Mouse (Mus musculus) layer of hippocampus, postnatal 10 days (tissue): ENCODE data around the gene 1110017D15Rik. TPM values are rescaled to one million over a fixed set of nuclear protein-coding genes. Genes with fewer than 3 reads are reported as not detected.
"Not testable (repeated sequence)": the region's sequence is repeated elsewhere in the genome, so short reads cannot be mapped to it uniquely, and the experiment has no call there.

Experiments
- DNase-seq, 2 experiments: peaks; one replicate each; pipeline ENCODE4 v3.0.0; 2021; ENCODE audit warnings: low spot score in 2 of 2
- total RNA-seq, 2 experiments: library from RNA; stranded (reverse); gene quantifications; 2 replicates each; pipeline ENCODE4 v1.2.3; 2021

Gene 1110017D15Rik
- total RNA-seq, 2 experiments from 2014 or later = 8.0 to 10.0 TPM

GRCm38 (mm10) chr4:41493464-41494116 lies 23.5 kb downstream of the 1110017D15Rik start:
- DNase-seq = no peak

GRCm38 (mm10) chr4:41492951-41493350 lies 24.2 kb downstream of the 1110017D15Rik start:
- DNase-seq = no peak

GRCm38 (mm10) chr4:41481601-41482017 lies 35.5 kb downstream of the 1110017D15Rik start:
- DNase-seq = no peak

GRCm38 (mm10) chr4:41480254-41480653 lies 36.9 kb downstream of the 1110017D15Rik start:
- DNase-seq = no peak

- no peak for DNase-seq
Observed at GRCm38 (mm10) chr4:41479456-41479804, 37.7 kb downstream of the 1110017D15Rik start.

GRCm38 (mm10) chr4:41478751-41479455 lies 38.2 kb downstream of the 1110017D15Rik start:
- no peak for DNase-seq

GRCm38 (mm10) chr4:41477648-41478160 lies 39.4 kb downstream of the 1110017D15Rik start:
- DNase-seq = no peak

- no peak for DNase-seq
Observed at GRCm38 (mm10) chr4:41471384-41471689, 45.8 kb downstream of the 1110017D15Rik start.

- peak in 1 of 2 experiments; percentile 47 for DNase-seq
Observed at GRCm38 (mm10) chr4:41470684-41471383, 46.3 kb downstream of the 1110017D15Rik start.

GRCm38 (mm10) chr4:41470051-41470683 lies 47.0 kb downstream of the 1110017D15Rik start:
- no peak for DNase-seq

GRCm38 (mm10) chr4:41469199-41469598 lies 47.9 kb downstream of the 1110017D15Rik start:
- no peak for DNase-seq

- peak; percentile 71 to 80 for DNase-seq
Observed at GRCm38 (mm10) chr4:41468396-41469080, 48.6 kb downstream of the 1110017D15Rik start.

- DNase-seq = no peak
Observed at GRCm38 (mm10) chr4:41465287-41465665, 51.9 kb downstream of the 1110017D15Rik start.

- DNase-seq = peak; percentile 95 to 96
Observed at GRCm38 (mm10) chr4:41464345-41465286, 52.5 kb downstream of the 1110017D15Rik start, which contains the start of the genes Kif24 and Nudt2. Gene Kif24 (minus strand): TSS chr4:41464887. Gene Nudt2 (plus strand): TSS chr4:41465151.

- not testable (repeated sequence) for DNase-seq
Observed at GRCm38 (mm10) chr4:41463051-41463738, 53.9 kb downstream of the 1110017D15Rik start.

GRCm38 (mm10) chr4:41460690-41461089 lies 56.4 kb downstream of the 1110017D15Rik start:
- DNase-seq = no peak
